Mouse (Mus musculus) heart, adult 2 months (tissue): ENCODE measurements around the gene Chrna4. TPM values are rescaled to one million over a fixed set of nuclear protein-coding genes. Genes with fewer than 3 reads are reported as not detected.

Experiments used
- DNase-seq, 2 experiments: peaks; one replicate each; pipeline ENCODE4 v3.0.0; 2021
- H3K27ac ChIP-seq: fragments of 200-600 bp; 2 replicates; pipeline ENCODE4 v1.8.1; 2022
- H3K27me3 ChIP-seq: fragments of 200-500 bp; 2 replicates; pipeline ENCODE4 v1.6.1; 2012; ENCODE audit warnings: mild to moderate bottlenecking, low read length, inconsistent platforms, mixed read lengths; ENCODE audit not compliant: control insufficient read depth, insufficient read depth
- H3K36me3 ChIP-seq: fragments of 200-500 bp; 2 replicates; pipeline ENCODE4 v1.6.1; 2012; ENCODE audit warnings: low read length, inconsistent platforms; ENCODE audit not compliant: control insufficient read depth, insufficient read depth
- H3K4me1 ChIP-seq: fragments of 200-500 bp; 2 replicates; pipeline ENCODE4 v1.6.1; 2011; ENCODE audit warnings: low read length; ENCODE audit not compliant: control insufficient read depth, insufficient read depth
- H3K4me3 ChIP-seq: fragments of 200-600 bp; 2 replicates; pipeline ENCODE4 v1.8.1; 2022
- H3K79me2 ChIP-seq: fragments of 200-500 bp; replicated peaks from 2 replicates; pipeline ENCODE4 v1.6.1; 2012; ENCODE audit warnings: mild to moderate bottlenecking, inconsistent platforms, low read length, moderate library complexity, mixed read lengths; ENCODE audit not compliant: control insufficient read depth, insufficient read depth
- H3K9ac ChIP-seq: fragments of 200-500 bp; 2 replicates; pipeline ENCODE4 v1.6.1; 2012; ENCODE audit warnings: low read depth, mild to moderate bottlenecking, control low read depth, inconsistent platforms, low read length, mixed read lengths
- CTCF ChIP-seq: fragments of 200-600 bp; IDR thresholded peaks from 2 replicates; pipeline ENCODE4 v1.8.1; 2022; ENCODE audit warnings: antibody characterized with exemption, mild to moderate bottlenecking, moderate library complexity
- EP300 ChIP-seq: fragments of 200-500 bp; IDR thresholded peaks from 2 replicates; pipeline ENCODE4 v1.6.1; 2011; ENCODE audit warnings: low read depth, low read length, control low read depth; ENCODE audit not compliant: insufficient read depth
- POLR2A ChIP-seq: fragments of 200-500 bp; IDR thresholded peaks from 2 replicates; pipeline ENCODE4 v1.6.1; 2011; ENCODE audit warnings: mild to moderate bottlenecking, low read depth, low read length, control low read depth; ENCODE audit not compliant: insufficient read depth
- WGBS: fragments of 180-500 bp; shearing (Covaris S2); methylation state at CpG from one replicate; pipeline ENCODE4 v1.1.7; 2018; 5-methylcytosine and 5-hydroxymethylcytosine counted together
- intact Hi-C: fragments of 180-260 bp; cut with DNase I; formaldehyde crosslinking; loops from one replicate; pipeline ENCODE4 v1.15.1; 2025
- polyA plus RNA-seq: library from polyadenylated mRNA; depleted of rRNA; stranded (reverse); fragments of >200 nt; gene quantifications from 2 replicates; pipeline ENCODE4 v1.2.3, GENCODE M21; 2012
- total RNA-seq, 2 experiments: library from RNA; stranded (reverse); gene quantifications; 2 replicates each; pipeline ENCODE4 v1.2.3; 2021

Chrna4 gene
- total and polyA plus RNA-seq, 3 experiments: not detected

DNA sequence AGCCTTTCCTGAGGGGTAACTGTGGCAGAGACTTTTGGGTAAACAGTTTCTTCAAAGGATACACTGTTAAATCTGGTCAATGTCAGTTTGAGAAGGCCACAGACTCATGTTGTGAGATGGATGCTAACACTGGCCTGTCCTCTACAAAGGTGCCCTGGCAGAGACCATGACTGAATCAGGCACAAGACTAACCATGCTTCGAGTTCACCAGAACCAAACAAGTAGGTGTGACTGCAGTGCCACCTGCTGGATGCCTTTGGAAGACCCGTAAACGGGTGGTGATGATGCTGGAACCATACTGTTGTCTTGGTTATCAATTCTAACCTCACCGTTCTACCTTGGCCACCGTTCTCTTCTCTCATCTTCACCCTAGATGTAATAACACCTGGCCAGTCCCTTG lies 16.8 kb upstream of the Chrna4 start:
- TF ChIP-seq EP300: 0 out of 2 replicates have a peak, but pooled peaks have one; percentile 44
- TF ChIP-seq CTCF: peak; percentile 86
- TF ChIP-seq POLR2A: no peak
- no peaks in the 10 kb centered on the region for H3K4me1 ChIP-seq
- H3K9ac ChIP-seq: no peak overlapping the region
- H3K27me3 ChIP-seq: no peaks in the 10 kb centered on the region
- WGBS: 10% methylated on average over 5 of the region's 5 CpGs
- no peaks in the 10 kb centered on the region for H3K79me2 ChIP-seq
- intact Hi-C loops: loop anchor here (1.0 kb wide), 2 partner anchors 64 to 135 kb away; no protein-coding TSS in a partner anchor
- DNase-seq: peak; percentile 48 to 76
- no peaks in the 10 kb centered on the region for H3K36me3 ChIP-seq
- H3K4me3 ChIP-seq: no peak overlapping the region
- H3K27ac ChIP-seq: no peak overlapping the region

- 35% methylated on average over 3 of the region's 3 CpGs for WGBS
- H3K27me3 ChIP-seq: no peaks in the 10 kb centered on the region
Observed at GRCm38 (mm10) chr2:181058193-181058592, 14.8 kb upstream of the Chrna4 start.

DNA sequence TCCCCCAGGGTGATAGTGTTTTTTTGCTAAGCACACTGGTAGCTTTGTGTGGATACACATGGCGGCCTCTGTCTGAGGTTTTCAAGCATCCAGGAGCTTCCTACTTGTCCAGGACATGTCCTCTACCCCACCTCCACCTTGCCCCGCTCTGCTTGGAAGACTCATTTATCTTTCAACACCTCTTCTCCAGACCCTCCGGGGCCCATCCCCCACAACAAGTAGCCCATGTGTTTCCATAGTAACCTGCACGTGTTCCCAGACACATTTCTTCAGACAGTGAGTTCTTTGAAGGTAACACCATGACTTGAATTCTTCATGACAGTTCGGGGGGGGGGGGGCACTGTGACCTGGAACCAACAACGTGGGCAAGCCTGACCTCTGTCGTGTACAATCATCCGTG lies 14.0 kb upstream of the Chrna4 start:
- no peak overlapping the region for H3K27ac ChIP-seq
- DNase-seq: no peak
- intact Hi-C loops: no loop called here
- H3K4me3 ChIP-seq: no peak overlapping the region
- H3K79me2 ChIP-seq: no peaks in the 10 kb centered on the region
- H3K27me3 ChIP-seq: no peaks in the 10 kb centered on the region
- no peak overlapping the region for H3K9ac ChIP-seq
- TF ChIP-seq EP300 (no peak), CTCF (no peak), POLR2A (no peak)
- no peaks in the 10 kb centered on the region for H3K36me3 ChIP-seq
- H3K4me1 ChIP-seq: no peaks in the 10 kb centered on the region
- 42% methylated on average over 8 of the region's 8 CpGs for WGBS

More at GRCm38 (mm10) chr2:181058193-181058592, 14.8 kb upstream of the Chrna4 start:
- H3K4me3 ChIP-seq: no peak overlapping the region
- intact Hi-C loops: no loop called here
- H3K79me2 ChIP-seq: no peaks in the 10 kb centered on the region
- H3K27ac ChIP-seq: no peak overlapping the region
- no peaks in the 10 kb centered on the region for H3K36me3 ChIP-seq
- H3K4me1 ChIP-seq: no peaks in the 10 kb centered on the region
- TF ChIP-seq CTCF: no peak
- TF ChIP-seq EP300: no peak
- TF ChIP-seq POLR2A: no peak
- no peak overlapping the region for H3K9ac ChIP-seq
- no peak for DNase-seq

DNA sequence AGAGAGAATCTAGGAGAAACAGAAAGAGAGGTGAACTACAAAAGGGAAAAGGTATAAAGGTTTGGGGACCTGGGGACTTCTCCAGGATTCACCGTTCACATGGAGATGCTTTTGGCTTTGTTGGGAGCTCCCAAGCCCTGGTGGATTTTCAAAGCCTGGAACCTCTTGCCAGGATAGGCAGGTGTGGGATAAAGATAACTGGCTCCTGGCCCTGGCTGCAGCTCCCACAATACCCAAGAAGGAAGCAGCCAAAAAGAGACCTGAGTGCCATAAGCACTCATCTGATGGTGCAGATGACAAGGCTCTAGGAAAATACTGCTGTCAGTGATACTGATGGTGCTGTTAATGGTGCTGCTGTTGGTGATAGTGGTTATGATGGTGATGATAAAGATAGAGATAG lies 8.8 kb upstream of the Chrna4 start:
- Histone ChIP-seq H3K4me1 (no peaks in the 10 kb centered on the region), H3K9ac (no peak overlapping the region), H3K27me3 (no peaks in the 10 kb centered on the region), H3K4me3 (no peak overlapping the region), H3K36me3 (no peaks in the 10 kb centered on the region), H3K27ac (no peak overlapping the region), H3K79me2 (no peaks in the 10 kb centered on the region)
- intact Hi-C loops: no loop called here
- TF ChIP-seq CTCF (no peak), POLR2A (no peak), EP300 (no peak)
- no peak for DNase-seq
- 76% methylated on average over 1 of the region's 1 CpGs for WGBS

- Histone ChIP-seq H3K27ac (no peak overlapping the region), H3K9ac (no peak overlapping the region), H3K27me3 (no peaks in the 10 kb centered on the region), H3K4me3 (no peak overlapping the region), H3K4me1 (no peaks in the 10 kb centered on the region), H3K79me2 (no peaks in the 10 kb centered on the region), H3K36me3 (no peaks in the 10 kb centered on the region)
- TF ChIP-seq POLR2A (no peak), EP300 (no peak), CTCF (no peak)
- intact Hi-C loops: no loop called here
- WGBS: 78% methylated on average over 9 of the region's 9 CpGs
- DNase-seq: no peak
Observed at GRCm38 (mm10) chr2:181048986-181049385, 5.6 kb upstream of the Chrna4 start.

- Histone ChIP-seq H3K36me3 (no peaks in the 10 kb centered on the region), H3K79me2 (no peaks in the 10 kb centered on the region), H3K4me3 (no peak overlapping the region), H3K9ac (no peak overlapping the region), H3K27ac (no peak overlapping the region), H3K27me3 (no peaks in the 10 kb centered on the region), H3K4me1 (no peaks in the 10 kb centered on the region)
- no peak for DNase-seq
- WGBS: 40% methylated on average over 7 of the region's 7 CpGs
- TF ChIP-seq POLR2A (no peak), CTCF (no peak), EP300 (no peak)
- intact Hi-C loops: no loop called here
Observed at GRCm38 (mm10) chr2:181048252-181048945, 5.1 kb upstream of the Chrna4 start.
